Mouse (Mus musculus): ENCODE results near the gene Slc39a11. TPM values are rescaled to one million over a fixed set of nuclear protein-coding genes. Genes with fewer than 3 reads are reported as not detected.

The Slc39a11 gene
- total and polyA plus RNA-seq, 3 experiments = 43.2 to 54.4 (median 51.0) TPM

DNA sequence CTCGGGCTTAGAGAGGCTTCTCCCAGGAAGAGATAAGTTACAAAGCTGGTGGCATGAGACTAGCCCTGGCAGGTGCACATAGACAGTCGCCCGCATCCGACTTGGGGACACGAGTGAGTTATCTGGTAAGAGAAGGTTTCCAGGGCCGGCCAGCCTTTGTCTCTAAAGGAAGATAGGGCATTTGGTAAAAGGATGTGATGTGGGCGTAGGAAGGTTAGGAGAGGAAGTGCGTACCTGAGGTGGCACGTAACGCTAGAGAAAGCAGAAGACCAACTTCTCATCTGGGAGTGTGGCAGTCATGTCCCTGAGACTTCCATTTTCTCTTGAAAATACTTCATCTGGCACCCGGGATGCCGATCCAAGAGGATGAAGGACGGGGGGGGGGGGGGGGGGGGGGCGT is 441.9 kb downstream of the Slc39a11 start:
- in situ Hi-C loops (cut with MboI; ENCODE audit: low pct_ligation_motif_present, low pct_unique_long_range_greater_than_20kb, low sequenced_read_pairs) (no loop called here), dilution Hi-C loops (cut with MboI; ENCODE audit: extremely low pct_ligation_motif_present, extremely low pct_unique_long_range_greater_than_20kb, low sequenced_read_pairs) (no loop called here)
- Histone ChIP-seq H3K27me3 (replicated peaks) (no peaks in the 10 kb centered on the region), H3K79me2 (replicated peaks; ENCODE audit: control insufficient read depth, extremely low read depth, insufficient read depth, poor library complexity, severe bottlenecking) (no peaks in the 10 kb centered on the region), H3K4me1 (ENCODE audit: control insufficient read depth in 1 of 2, insufficient read depth in 2 of 2) (peaks cover 0 to 15% of the 10 kb centered on the region in 2 experiments; a peak in 2 of 4 replicates), H3K36me3 (replicated peaks in 1 of 2; ENCODE audit: control insufficient read depth in 1 of 2, insufficient read depth in 1 of 2, low read length in 1 of 2) (no peaks in the 10 kb centered on the region), H3K4me3 (replicated peaks in 1 of 3; ENCODE audit: low read depth in 2 of 3, low read length in 2 of 3, poor library complexity in 1 of 3) (no peak overlapping the region), H3K9me3 (replicated peaks; ENCODE audit: low read length) (no peaks in the 10 kb centered on the region), H3K4me2 (ENCODE audit: insufficient read depth, low read depth, poor library complexity, severe bottlenecking) (no peak overlapping the region), H3K9ac (ENCODE audit: insufficient read depth, low read depth) (no peak overlapping the region), H3K27ac (ENCODE audit: insufficient read depth, low read depth) (no peak overlapping the region)
- DNase-seq (ENCODE audit: extremely low read depth) = no peak
- TF ChIP-seq MAZ (IDR thresholded peaks at IDR 0.05; ENCODE audit: low read depth, low read length) (no peak), MAFK (IDR thresholded peaks at IDR 0.05; ENCODE audit: insufficient replicate concordance, low read length) (no peak), RCOR1 (conservative IDR thresholded peaks at IDR 0.05; ENCODE audit: low read depth, low read length) (no peak), USF2 (conservative IDR thresholded peaks at IDR 0.05; ENCODE audit: low read depth, low read length) (no peak), NELFE (IDR thresholded peaks at IDR 0.05; ENCODE audit: low read depth, low read length) (no peak), JUND (conservative IDR thresholded peaks at IDR 0.05; ENCODE audit: low read depth, low read length) (no peak), CHD2 (IDR thresholded peaks at IDR 0.05; ENCODE audit: low read length) (no peak), SIN3A (IDR thresholded peaks at IDR 0.05; ENCODE audit: low read length) (no peak), ZKSCAN1 (IDR thresholded peaks at IDR 0.05; ENCODE audit: borderline replicate concordance, low read depth, low read length) (no peak), KAT2A (IDR thresholded peaks at IDR 0.05; ENCODE audit: insufficient replicate concordance, low read length) (no peak), HCFC1 (IDR thresholded peaks at IDR 0.05; ENCODE audit: low read depth, low read length) (no peak), ZNF384 (IDR thresholded peaks at IDR 0.05; ENCODE audit: low read depth, low read length) (no peak), GABPA (IDR thresholded peaks at IDR 0.05; ENCODE audit: insufficient replicate concordance, low read depth, low read length) (no peak), EP300 (IDR thresholded peaks at IDR 0.05; ENCODE audit: low read length) (no peak), CHD1 (IDR thresholded peaks at IDR 0.05; ENCODE audit: low read depth, low read length) (no peak), RAD21 (IDR thresholded peaks at IDR 0.05; ENCODE audit: low read depth, low read length) (no peak), POLR2AphosphoS2 (IDR thresholded peaks at IDR 0.05; ENCODE audit: low read depth, low read length) (no peak), ETS1 (conservative IDR thresholded peaks at IDR 0.05; ENCODE audit: low read depth, low read length) (no peak)

DNA sequence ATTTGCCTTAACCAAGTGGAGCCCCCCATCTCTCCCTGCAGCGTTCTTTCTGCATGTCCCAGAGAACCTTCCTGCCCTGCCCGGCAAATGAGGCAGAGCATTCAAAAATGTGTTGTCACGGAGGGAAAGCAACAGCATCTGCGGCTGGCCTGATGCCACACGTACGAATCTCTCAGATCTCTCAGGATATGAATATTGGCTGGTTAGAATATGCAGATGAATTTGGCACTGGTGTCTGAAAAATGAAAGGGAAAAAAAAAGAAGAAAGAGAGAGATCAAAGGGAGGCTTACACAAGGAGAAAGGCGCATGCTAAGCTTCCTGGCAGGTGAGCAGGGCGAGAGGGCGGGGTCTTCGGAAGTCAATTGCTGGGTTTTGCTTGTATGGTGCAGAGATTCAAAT is 443.8 kb downstream of the Slc39a11 start:
- no peaks in the 10 kb centered on the region for H3K27me3 ChIP-seq (replicated peaks)
- no peak overlapping the region for H3K4me2 ChIP-seq (ENCODE audit: insufficient read depth, low read depth, poor library complexity, severe bottlenecking)
- H3K9ac ChIP-seq (ENCODE audit: insufficient read depth, low read depth) = no peak overlapping the region
- peaks cover 2% of the 10 kb centered on the region for H3K9me3 ChIP-seq (replicated peaks; ENCODE audit: low read length)
- H3K4me3 ChIP-seq (replicated peaks in 1 of 3; ENCODE audit: low read depth in 2 of 3, low read length in 2 of 3, poor library complexity in 1 of 3) = no peak overlapping the region
- H3K27ac ChIP-seq (ENCODE audit: insufficient read depth, low read depth) = no peak overlapping the region
- DNase-seq (ENCODE audit: extremely low read depth) = no peak
- dilution Hi-C loops (cut with MboI; ENCODE audit: extremely low pct_ligation_motif_present, extremely low pct_unique_long_range_greater_than_20kb, low sequenced_read_pairs) (no loop called here), in situ Hi-C loops (cut with MboI; ENCODE audit: low pct_ligation_motif_present, low pct_unique_long_range_greater_than_20kb, low sequenced_read_pairs) (no loop called here)
- no peaks in the 10 kb centered on the region for H3K36me3 ChIP-seq (replicated peaks in 1 of 2; ENCODE audit: control insufficient read depth in 1 of 2, insufficient read depth in 1 of 2, low read length in 1 of 2)
- H3K4me1 ChIP-seq (ENCODE audit: control insufficient read depth in 1 of 2, insufficient read depth in 2 of 2) = peaks cover 0 to 27% of the 10 kb centered on the region in 2 experiments; a peak in 2 of 4 replicates
- TF ChIP-seq USF1 (IDR thresholded peaks at IDR 0.05; ENCODE audit: low read depth, low read length) (no peak), CHD1 (IDR thresholded peaks at IDR 0.05; ENCODE audit: low read depth, low read length) (no peak), EP300 (IDR thresholded peaks at IDR 0.05; ENCODE audit: low read length) (no peak), NELFE (IDR thresholded peaks at IDR 0.05; ENCODE audit: low read depth, low read length) (no peak), JUN (IDR thresholded peaks at IDR 0.05; ENCODE audit: insufficient read depth, low read depth, low read length) (no peak), PAX5 (IDR thresholded peaks at IDR 0.05; ENCODE audit: low read length) (no peak), HCFC1 (IDR thresholded peaks at IDR 0.05; ENCODE audit: low read depth, low read length) (no peak), MAX (IDR thresholded peaks at IDR 0.05; ENCODE audit: low read length) (no peak), NRF1 (IDR thresholded peaks at IDR 0.05; ENCODE audit: low read depth, low read length) (no peak), MAZ (IDR thresholded peaks at IDR 0.05; ENCODE audit: low read depth, low read length) (no peak), MEF2A (IDR thresholded peaks at IDR 0.05; ENCODE audit: borderline replicate concordance, low read depth, low read length) (no peak), TCF12 (IDR thresholded peaks at IDR 0.05; ENCODE audit: low read depth, low read length) (no peak), E2F4 (IDR thresholded peaks at IDR 0.05; ENCODE audit: insufficient replicate concordance, low read depth, low read length) (no peak), MYC (IDR thresholded peaks at IDR 0.05; ENCODE audit: low read depth, low read length) (no peak), ZC3H11A (IDR thresholded peaks at IDR 0.05; ENCODE audit: low read depth, low read length) (no peak)
- no peaks in the 10 kb centered on the region for H3K79me2 ChIP-seq (replicated peaks; ENCODE audit: control insufficient read depth, extremely low read depth, insufficient read depth, poor library complexity, severe bottlenecking)

Measured in CH12.LX (cell line).